Mouse (Mus musculus): ENCODE data around the gene Gtpbp10. TPM values are rescaled to one million over a fixed set of nuclear protein-coding genes. Genes with fewer than 3 reads are reported as not detected.

Gene Gtpbp10
- total RNA-seq, 2 experiments from 2014 or later: 8.4 to 9.5 TPM

DNA sequence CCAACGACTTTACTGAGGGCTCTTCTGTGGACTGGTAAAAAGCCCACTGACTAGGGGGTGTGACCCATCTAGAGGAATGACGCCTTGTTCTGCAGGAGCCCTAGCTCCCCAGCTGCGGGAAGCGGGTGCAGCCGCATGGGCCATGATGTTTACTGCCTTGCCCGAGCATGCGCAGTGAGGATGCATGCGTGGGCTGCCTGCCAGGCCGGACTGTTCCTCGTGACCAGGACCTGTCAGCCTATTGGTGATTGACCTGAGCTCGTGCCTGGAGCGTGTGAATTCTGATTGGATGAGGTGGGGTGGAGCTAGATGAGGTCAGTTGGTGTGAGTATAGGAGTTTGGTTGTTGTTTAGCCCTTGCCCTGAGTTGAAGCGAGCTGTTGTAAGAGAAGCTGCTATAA, 54.9 kb downstream of the Gtpbp10 start:
- DNase-seq: no peak
- intact Hi-C loops (cut with DNase I): no loop called here

DNA sequence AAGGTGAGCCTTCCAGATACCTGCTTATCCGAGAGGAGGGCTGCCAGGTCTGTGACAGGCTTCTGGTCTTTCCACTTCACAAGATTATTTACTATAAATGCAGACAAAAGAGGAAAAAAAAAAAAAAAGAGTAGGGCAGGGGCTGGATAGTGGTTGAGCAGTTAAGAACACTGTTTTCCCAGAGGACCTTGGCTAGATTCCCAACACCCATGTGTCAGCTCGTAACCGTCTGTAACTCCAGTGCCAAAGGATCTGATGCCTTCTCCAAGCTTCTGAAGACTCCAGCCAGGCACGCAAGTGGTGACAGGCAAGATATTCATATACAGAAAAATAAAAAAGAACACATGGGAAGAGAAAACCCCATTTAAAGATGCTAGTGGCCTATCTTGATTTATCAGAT, 56.0 kb downstream of the Gtpbp10 start:
- no peak for DNase-seq
- intact Hi-C loops (cut with DNase I): no loop called here

- no peak for DNase-seq
- intact Hi-C loops (cut with DNase I): no loop called here
These were observed 57.8 kb downstream of the Gtpbp10 start for GRCm38 (mm10) chr5:5501583-5501982.

DNA sequence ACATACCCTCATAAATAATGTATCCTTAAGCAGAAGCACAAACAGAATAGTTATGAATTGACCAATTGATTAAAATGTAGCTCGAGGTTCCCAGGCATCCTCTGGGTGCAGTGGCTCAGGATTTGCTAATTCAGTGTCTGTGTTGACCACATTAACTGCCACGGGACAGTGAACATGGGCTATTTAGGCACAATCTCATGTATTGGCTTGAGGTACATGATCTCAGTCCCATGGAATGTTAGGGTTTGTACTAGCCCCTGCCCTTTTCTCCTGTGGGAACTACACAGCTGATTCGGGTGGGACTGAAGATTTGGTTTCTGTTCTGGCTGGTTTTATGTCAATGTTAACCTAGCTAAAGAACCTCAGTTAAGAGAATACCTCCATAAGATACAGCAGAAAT, 62.9 kb downstream of the Gtpbp10 start:
- intact Hi-C loops (cut with DNase I): loop anchor here (5.0 kb wide), 1 partner anchor 151 kb away; no protein-coding TSS in a partner anchor
- DNase-seq: no peak

DNA sequence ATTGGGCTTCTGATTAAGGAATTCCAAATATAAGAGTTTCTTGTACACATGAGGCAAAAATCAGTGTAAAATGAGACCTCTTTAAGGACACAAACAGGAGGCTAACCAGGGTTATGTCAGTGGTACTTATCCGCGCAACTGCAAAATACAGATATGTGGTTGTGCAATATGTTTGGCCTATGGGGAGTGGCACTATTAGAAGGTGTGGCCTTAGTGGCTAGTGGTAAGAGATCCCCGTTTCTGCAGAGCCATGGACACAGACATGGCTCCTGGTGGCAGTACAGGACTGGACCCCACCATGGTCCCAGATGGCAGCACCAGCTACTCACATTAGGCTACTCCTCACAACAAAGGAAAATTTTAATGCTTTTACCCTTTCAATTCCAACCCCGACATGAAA, 64.3 kb downstream of the Gtpbp10 start:
- intact Hi-C loops (cut with DNase I): loop anchor here (5.0 kb wide), 1 partner anchor 152 kb away; no protein-coding TSS in a partner anchor
- DNase-seq: no peak

- intact Hi-C loops (cut with DNase I): loop anchor here (1.0 to 5.0 kb wide), 2 partner anchors 153 to 256 kb away; no protein-coding TSS in a partner anchor
These were observed 64.9 kb downstream of the Gtpbp10 start for GRCm38 (mm10) chr5:5494269-5495005.

DNA sequence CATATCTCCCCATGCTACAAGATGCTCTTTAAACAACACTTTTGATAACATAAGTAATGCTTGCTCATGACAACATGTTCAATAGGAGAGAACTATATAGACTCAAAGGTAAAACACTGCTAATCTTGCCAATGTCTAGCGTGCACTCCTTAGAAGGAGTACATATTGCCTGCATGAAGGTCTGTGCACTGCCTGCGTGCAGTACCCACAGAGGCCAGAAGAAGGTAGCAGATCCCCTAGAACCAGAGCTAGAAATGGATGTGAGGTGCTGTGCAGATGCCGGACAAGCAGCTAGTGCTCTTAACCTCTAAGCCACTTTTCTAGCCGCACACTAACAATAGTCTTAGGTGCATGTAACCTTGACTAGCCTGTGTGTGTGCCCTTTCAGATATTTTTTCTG, 67.2 kb downstream of the Gtpbp10 start:
- no peak for DNase-seq
- intact Hi-C loops (cut with DNase I): no loop called here

More at GRCm38 (mm10) chr5:5494269-5495005, 64.9 kb downstream of the Gtpbp10 start:
- peak in 1 of 2 experiments; percentile 48 for DNase-seq

Other genes starting within 250 kb of the Gtpbp10 start
- gene Cdk14, start 139.2 kb downstream of the Gtpbp10 start, total RNA-seq (2021): 10 to 100 TPM; 13.4 to 14.6 TPM
- not detected for gene 1700015F17Rik, start 80.4 kb downstream of the Gtpbp10 start, total RNA-seq (2021)
- 10 to 100 TPM; 17.7 to 18.5 TPM for gene Cldn12, start 44.6 kb downstream of the Gtpbp10 start, total RNA-seq (2021)
- not detected for gene Gm8773, start 14.3 kb upstream of the Gtpbp10 start, total RNA-seq (2021)
- gene Cfap69, start 104.7 kb upstream of the Gtpbp10 start, total RNA-seq (2021): 1 to 10 TPM in 1 of 2 experiments, under 1 TPM in 1; 0.80 to 1.7 TPM
- gene Steap2, start 135.0 kb upstream of the Gtpbp10 start, total RNA-seq (2021): 1 to 10 TPM; 1.0 to 1.1 TPM
- not detected for gene Steap1, start 189.8 kb upstream of the Gtpbp10 start, total RNA-seq (2021)